Mouse (Mus musculus): ENCODE measurements around the gene Nup107.

GRCm38 (mm10) chr10:117714048-117714545 lies 78.4 kb downstream of the Nup107 start:
- TF ChIP-seq CTCF (conservative IDR thresholded peaks at IDR 0.05 in 1 of 2, IDR thresholded peaks at IDR 0.05 in 1 of 2; ENCODE audit: low read depth in 2 of 2, low read length in 2 of 2) (no peak), SIN3A (IDR thresholded peaks at IDR 0.05; ENCODE audit: low read length) (no peak), E2F4 (IDR thresholded peaks at IDR 0.05; ENCODE audit: insufficient replicate concordance, low read depth, low read length) (no peak), CHD1 (IDR thresholded peaks at IDR 0.05; ENCODE audit: low read depth, low read length) (no peak), EP300 (IDR thresholded peaks at IDR 0.05; ENCODE audit: low read length) (no peak)

Measured in CH12.LX (cell line).